Mouse (Mus musculus) heart, embryonic 14.5 days (tissue): ENCODE results near the gene 1700020A23Rik. TPM values are rescaled to one million over a fixed set of nuclear protein-coding genes. Genes with fewer than 3 reads are reported as not detected.

ENCODE experiments used
- ATAC-seq: fragments of 200-750 bp; cut with Nextera tagmentation; 2 replicates; pipeline ENCODE4 v1.8.0; 2017; ENCODE audit warnings: low read depth, moderate TSS enrichment; ENCODE audit not compliant: insufficient number of reproducible peaks, insufficient read depth, low FRiP score
- H3K27ac ChIP-seq, 2 experiments: fragments of 200-500 bp in 1 of 2; fragments of 300-500 bp in 1 of 2; sonication (generic) in 1 of 2; replicated peaks in 1 of 2; 2 replicates each; pipeline ENCODE4 v1.5.1; 2012 to 2014; ENCODE audit warnings: low read depth in 2 of 2, low read length in 2 of 2, control low read depth in 1 of 2, mild to moderate bottlenecking in 1 of 2, mixed read lengths in 1 of 2; ENCODE audit not compliant: control insufficient read depth in 1 of 2, insufficient read depth in 1 of 2
- H3K27me3 ChIP-seq: fragments of 300-500 bp; sonication (generic); 2 replicates; pipeline ENCODE4 v1.6.1; 2014; ENCODE audit warnings: mild to moderate bottlenecking, low read length, control low read depth; ENCODE audit not compliant: control insufficient read depth, insufficient read depth
- H3K36me3 ChIP-seq: fragments of 300-500 bp; sonication (generic); 2 replicates; pipeline ENCODE4 v1.6.1; 2014; ENCODE audit warnings: mild to moderate bottlenecking, control low read depth, low read length, mixed read lengths; ENCODE audit not compliant: control insufficient read depth, insufficient read depth
- H3K4me1 ChIP-seq, 2 experiments: fragments of 200-500 bp in 1 of 2; fragments of 300-500 bp in 1 of 2; sonication (generic) in 1 of 2; 2 replicates each; pipeline ENCODE4 v1.6.1; 2012 to 2014; ENCODE audit warnings: low read length in 2 of 2, control low read depth in 1 of 2, mixed read lengths in 1 of 2; ENCODE audit not compliant: control insufficient read depth in 2 of 2, insufficient read depth in 2 of 2
- H3K4me2 ChIP-seq: fragments of 300-500 bp; sonication (generic); 2 replicates; pipeline ENCODE4 v1.6.1; 2014; ENCODE audit warnings: mild to moderate bottlenecking, low read length
- H3K4me3 ChIP-seq, 2 experiments: fragments of 200-500 bp in 1 of 2; fragments of 300-500 bp in 1 of 2; sonication (generic) in 1 of 2; 2 replicates each; pipeline ENCODE4 v1.5.1; 2012 to 2014; ENCODE audit warnings: low read length in 2 of 2, mild to moderate bottlenecking in 2 of 2, control low read depth in 1 of 2, low read depth in 1 of 2, moderate library complexity in 1 of 2; ENCODE audit not compliant: control insufficient read depth in 1 of 2, insufficient read depth in 1 of 2
- H3K9ac ChIP-seq: fragments of 300-500 bp; sonication (generic); 2 replicates; pipeline ENCODE4 v1.6.1; 2014; ENCODE audit warnings: mild to moderate bottlenecking, low read length
- H3K9me3 ChIP-seq: fragments of 300-500 bp; sonication (generic); 2 replicates; pipeline ENCODE4 v1.6.1; 2016; ENCODE audit warnings: low read length, control low read depth; ENCODE audit not compliant: control insufficient read depth
- WGBS: fragments of 180-500 bp; shearing (Covaris S2); extraction: QIAGEN DNeasy Blood & Tissue Kit; methylation state at CpG from one replicate; pipeline ENCODE4 v1.1.7; 2014; 5-methylcytosine and 5-hydroxymethylcytosine counted together
- polyA plus RNA-seq: library from polyadenylated mRNA; unstranded; fragments of >200 nt; fragmentation: Nextera tagmentation; extraction: Ambion mirVana; gene quantifications from 2 replicates; pipeline ENCODE4 v1.2.1, GENCODE M21; 2014

Gene 1700020A23Rik
- polyA plus RNA-seq, 1 experiment from 2014 or later, result not detected

DNA sequence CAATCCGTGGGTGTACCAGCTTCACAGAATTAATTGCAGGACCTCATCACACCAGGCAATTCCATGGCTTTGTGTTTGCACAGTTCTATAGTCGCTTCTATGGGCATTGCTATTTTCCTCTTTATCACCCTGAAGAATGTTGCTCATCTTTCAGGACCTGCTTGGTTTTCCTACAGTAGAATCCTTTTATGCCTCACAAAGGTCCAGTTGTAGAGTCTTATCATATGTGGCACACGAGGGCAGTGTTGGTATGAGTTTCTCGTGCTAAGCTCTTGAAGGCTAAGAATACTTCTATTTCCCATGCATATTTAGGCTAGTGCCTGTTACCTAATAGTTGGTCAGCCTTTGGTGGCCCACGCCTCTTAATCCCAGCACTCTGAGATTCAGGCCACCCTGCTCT is 20.1 kb downstream of the 1700020A23Rik start:
- H3K27ac ChIP-seq, result peak overlapping the region in 1 of 2 experiments; percentile 86; a peak in 2 of 4 replicates
- 22% methylated on average over 5 of the region's 5 CpGs for WGBS

DNA sequence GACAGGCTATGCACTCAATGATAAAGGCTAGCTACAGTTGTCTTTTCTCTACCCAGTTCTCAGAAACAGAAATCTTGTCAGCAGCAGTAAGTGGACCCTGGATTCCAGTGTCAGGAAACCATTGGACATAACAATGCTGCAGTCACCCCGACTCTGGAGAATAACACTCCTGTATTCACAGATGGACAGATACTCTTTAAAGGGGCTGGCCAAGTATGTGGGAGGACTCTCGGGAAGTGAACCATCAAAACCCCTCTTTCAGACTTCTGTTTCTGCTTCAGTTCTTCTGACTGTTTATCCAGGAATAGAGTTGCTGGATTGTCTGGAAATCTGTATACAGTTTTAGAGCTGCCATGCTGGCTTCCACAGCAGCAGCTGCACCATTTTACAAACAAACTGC is 24.8 kb downstream of the 1700020A23Rik start:
- WGBS, result 46% methylated on average over 2 of the region's 2 CpGs
- Histone ChIP-seq H3K27me3 (no peaks in the 10 kb centered on the region), H3K36me3 (peaks cover 13% of the 10 kb centered on the region), H3K4me1 (peaks cover 2 to 9% of the 10 kb centered on the region in 2 experiments), H3K4me3 (no peak overlapping the region), H3K4me2 (no peak overlapping the region), H3K9ac (no peak overlapping the region), H3K9me3 (no peaks in the 10 kb centered on the region), H3K27ac (no peak overlapping the region)
- no peak for ATAC-seq

More for the DNA sequence above, 20.1 kb downstream of the 1700020A23Rik start:
- no peaks in the 10 kb centered on the region for H3K27me3 ChIP-seq
- H3K4me3 ChIP-seq, result peak overlapping the region; percentile 67 to 90
- H3K9me3 ChIP-seq, result no peaks in the 10 kb centered on the region
- no peak for ATAC-seq
- H3K36me3 ChIP-seq, result peaks cover 9% of the 10 kb centered on the region
- peak overlapping the region; percentile 89 for H3K9ac ChIP-seq
- peaks cover 6 to 16% of the 10 kb centered on the region in 2 experiments for H3K4me1 ChIP-seq
- peak overlapping the region; percentile 97 for H3K4me2 ChIP-seq

DNA sequence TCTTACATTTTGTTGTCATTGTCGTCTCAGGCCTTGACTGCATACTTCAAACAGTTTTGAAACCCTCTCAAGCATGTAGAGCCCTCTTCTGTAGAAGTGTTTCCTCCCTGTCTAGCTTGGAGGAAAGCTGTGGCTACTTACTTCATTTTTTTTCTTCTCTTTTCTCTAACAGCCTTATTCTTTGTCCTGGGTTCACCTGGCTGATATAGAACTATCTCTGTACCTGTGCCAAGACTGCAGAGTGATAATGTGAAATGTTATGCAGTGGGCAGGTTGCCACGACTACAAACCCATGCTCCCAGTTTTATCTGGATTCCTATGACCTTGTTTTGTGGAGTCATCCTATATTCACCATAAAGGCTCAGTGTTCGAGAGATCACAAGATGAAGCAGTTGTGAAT is 25.4 kb downstream of the 1700020A23Rik start:
- no peak overlapping the region for H3K27ac ChIP-seq
- H3K9me3 ChIP-seq, result no peaks in the 10 kb centered on the region
- no peak for ATAC-seq
- no peak overlapping the region for H3K9ac ChIP-seq
- H3K4me1 ChIP-seq, result peaks cover 0 to 3% of the 10 kb centered on the region in 2 experiments; a peak in 1 of 4 replicates
- no peaks in the 10 kb centered on the region for H3K27me3 ChIP-seq
- H3K4me2 ChIP-seq, result no peak overlapping the region
- WGBS, result 68% methylated on average over 3 of the region's 3 CpGs
- peaks cover 13% of the 10 kb centered on the region for H3K36me3 ChIP-seq
- H3K4me3 ChIP-seq, result no peak overlapping the region

DNA sequence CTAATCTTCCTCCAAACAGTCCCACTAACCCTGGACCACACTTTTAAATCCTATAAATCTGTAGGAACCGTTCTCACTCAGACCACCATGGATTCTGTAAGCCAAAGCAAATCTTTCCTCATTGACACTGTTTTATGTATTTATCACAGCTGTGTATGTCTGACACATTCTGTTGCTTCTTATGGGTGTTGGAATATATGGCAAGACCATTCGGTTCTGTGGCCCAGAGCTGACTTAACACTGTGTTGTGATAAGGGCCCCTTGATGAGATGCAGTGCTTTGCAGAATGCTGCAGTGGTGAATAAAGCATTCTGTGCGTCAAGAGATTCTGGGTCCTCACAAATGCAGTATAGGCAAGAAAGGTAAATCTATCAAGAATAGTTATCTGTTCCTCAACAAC is 27.1 kb downstream of the 1700020A23Rik start:
- Histone ChIP-seq H3K36me3 (peaks cover 13% of the 10 kb centered on the region), H3K4me3 (no peak overlapping the region), H3K9me3 (no peaks in the 10 kb centered on the region), H3K9ac (no peak overlapping the region), H3K27ac (no peak overlapping the region), H3K27me3 (no peaks in the 10 kb centered on the region), H3K4me2 (no peak overlapping the region), H3K4me1 (peaks cover 0 to 3% of the 10 kb centered on the region in 2 experiments; a peak in 1 of 4 replicates)
- no peak for ATAC-seq
- WGBS, result 62% methylated on average over 3 of the region's 3 CpGs

DNA sequence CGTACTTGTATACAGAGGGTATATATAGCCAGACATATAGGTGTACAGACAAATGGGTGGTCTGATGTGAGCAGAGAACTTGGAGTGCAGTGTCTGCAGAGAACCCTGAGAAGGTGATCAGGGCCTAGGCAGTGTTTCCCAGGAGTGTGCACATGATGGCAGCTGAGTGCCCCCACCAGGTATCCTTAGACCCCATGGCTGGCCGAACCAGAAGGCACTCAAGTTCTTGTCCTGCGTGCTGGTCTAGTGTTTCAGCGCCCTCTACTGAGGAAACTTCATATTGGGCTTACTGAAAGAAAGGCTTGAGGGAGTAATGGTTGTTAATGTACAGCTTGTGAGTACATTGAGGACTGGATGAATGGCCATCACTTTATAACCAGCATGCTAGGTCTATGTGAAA is 28.1 kb downstream of the 1700020A23Rik start:
- ATAC-seq, result no peak
- WGBS, result 21% methylated on average over 4 of the region's 4 CpGs

DNA sequence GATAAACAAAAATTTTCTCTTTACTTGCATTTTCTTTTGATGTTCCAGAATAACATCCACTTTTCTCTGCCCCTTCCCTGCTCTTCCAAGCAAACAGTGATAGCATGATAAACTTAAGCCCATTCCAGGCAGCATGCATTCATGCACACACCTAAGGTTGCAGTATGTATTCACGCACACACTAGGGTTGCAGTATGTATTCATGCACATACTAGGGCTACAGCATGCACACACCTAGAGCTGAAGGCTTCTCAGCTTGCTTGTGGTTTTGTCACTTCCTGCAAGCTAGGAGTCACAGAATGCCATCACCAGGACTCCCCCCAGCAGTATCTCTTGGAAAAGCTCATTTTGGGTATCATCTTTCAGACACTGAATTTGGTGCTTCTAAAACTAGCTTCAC is 31.7 kb downstream of the 1700020A23Rik start:
- ATAC-seq, result no peak
- no peak overlapping the region for H3K4me2 ChIP-seq
- no peak overlapping the region for H3K4me3 ChIP-seq
- H3K36me3 ChIP-seq, result peaks cover 52% of the 10 kb centered on the region
- no peak overlapping the region for H3K9ac ChIP-seq
- H3K9me3 ChIP-seq, result no peaks in the 10 kb centered on the region
- 94% methylated on average over 1 of the region's 1 CpGs for WGBS
- no peaks in the 10 kb centered on the region for H3K4me1 ChIP-seq
- no peaks in the 10 kb centered on the region for H3K27me3 ChIP-seq
- no peak overlapping the region for H3K27ac ChIP-seq

More for the DNA sequence above, 28.1 kb downstream of the 1700020A23Rik start:
- H3K4me2 ChIP-seq, result no peak overlapping the region
- H3K36me3 ChIP-seq, result peaks cover 18% of the 10 kb centered on the region
- H3K27me3 ChIP-seq, result no peaks in the 10 kb centered on the region
- H3K27ac ChIP-seq, result no peak overlapping the region
- no peak overlapping the region for H3K4me3 ChIP-seq
- H3K9ac ChIP-seq, result no peak overlapping the region
- no peaks in the 10 kb centered on the region for H3K9me3 ChIP-seq
- H3K4me1 ChIP-seq, result peaks cover 0 to 3% of the 10 kb centered on the region in 2 experiments; a peak in 1 of 4 replicates

DNA sequence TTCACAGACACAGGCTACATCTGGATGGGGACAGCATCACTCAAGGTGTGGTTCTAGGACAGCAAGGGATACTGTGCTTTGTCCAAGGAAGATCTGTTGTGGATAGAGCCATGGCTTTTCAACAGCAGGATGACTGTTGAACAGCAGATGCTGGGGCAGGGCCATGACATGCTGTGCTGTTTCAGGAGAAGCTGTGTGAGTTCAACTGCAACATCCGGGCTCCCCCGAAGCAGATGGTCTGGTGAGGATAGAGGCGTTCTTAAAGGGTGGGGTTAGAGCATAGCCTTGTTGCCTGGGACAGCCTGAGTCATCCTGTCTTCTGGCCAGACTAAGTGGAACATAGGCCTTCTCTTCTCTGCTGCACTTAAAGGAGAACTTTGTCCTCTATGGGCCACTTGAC is 33.8 kb downstream of the 1700020A23Rik start:
- ATAC-seq, result no peak
- no peak overlapping the region for H3K27ac ChIP-seq

GRCm38 (mm10) chr2:130439840-130440480 is 34.9 kb downstream of the 1700020A23Rik start:
- H3K4me1 ChIP-seq, result no peaks in the 10 kb centered on the region
- H3K4me2 ChIP-seq, result no peak overlapping the region
- H3K4me3 ChIP-seq, result no peak overlapping the region
- no peaks in the 10 kb centered on the region for H3K9me3 ChIP-seq
- no peak overlapping the region for H3K27ac ChIP-seq
- ATAC-seq, result no peak
- no peaks in the 10 kb centered on the region for H3K27me3 ChIP-seq
- WGBS, result 89% methylated on average over 4 of the region's 4 CpGs
- peaks cover 74% of the 10 kb centered on the region for H3K36me3 ChIP-seq
- H3K9ac ChIP-seq, result no peak overlapping the region

More for the DNA sequence above, 33.8 kb downstream of the 1700020A23Rik start:
- H3K4me3 ChIP-seq, result no peak overlapping the region
- H3K9ac ChIP-seq, result no peak overlapping the region
- no peaks in the 10 kb centered on the region for H3K4me1 ChIP-seq
- no peaks in the 10 kb centered on the region for H3K9me3 ChIP-seq
- H3K36me3 ChIP-seq, result peaks cover 66% of the 10 kb centered on the region
- H3K4me2 ChIP-seq, result no peak overlapping the region
- no peaks in the 10 kb centered on the region for H3K27me3 ChIP-seq
- WGBS, result 88% methylated on average over 3 of the region's 3 CpGs
